ENCODE assay signal across 18 mouse cellular contexts in the genomic region with DNA sequence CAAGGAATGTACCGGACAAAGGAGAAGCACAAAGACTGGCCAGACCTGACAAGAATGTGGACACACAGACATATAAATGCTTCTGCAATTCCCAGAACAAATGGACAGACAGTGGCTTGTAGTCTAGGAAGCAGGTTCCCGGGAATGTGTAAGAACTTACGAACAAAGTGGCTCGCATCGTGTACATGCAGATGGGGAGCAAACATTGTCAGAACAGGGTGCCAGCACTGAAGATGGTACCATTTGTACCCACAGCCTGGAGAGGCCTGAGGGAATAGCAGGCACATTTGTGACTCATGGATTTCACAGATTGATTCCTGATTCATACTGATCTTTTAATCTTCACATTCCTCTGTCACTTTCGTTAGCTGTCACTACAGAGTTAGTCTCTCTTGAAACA.
DNase-seq lines count a peak whose midpoint lies in the region; ATAC-seq lines count a peak whose summit lies in the region.
"Had no signal": no experiment of that assay in that cellular context is flagged by ENCODE, and none has a peak within 500 bp of the region (broad histone marks: within the 10 kb centered on the region; RNA-seq: fewer than 3 reads in every experiment).

No protein-coding gene starts in this region.

- no peak overlapping the region for H3K9ac ChIP-seq in forebrain, embryonic 13.5 days
- H3K9ac ChIP-seq: embryonic facial prominence, embryonic 15.5 days; heart, embryonic 12.5 days; hindbrain, embryonic 14.5 days had no signal

- no peaks in the 10 kb centered on the region for H3K27me3 ChIP-seq in forebrain, embryonic 13.5 days
- H3K27me3 ChIP-seq: embryonic facial prominence, embryonic 15.5 days; heart, embryonic 12.5 days had no signal

- DNase-seq in Muller cell, postnatal 12 days (ENCODE audit: inconsistent ontology term), result peak; percentile 62
- DNase-seq in brain, adult 2 months (ENCODE audit: low read depth, low spot score), result peak; percentile 63
- DNase-seq in layer of hippocampus, adult 8-10 months (ENCODE audit: low spot score in 2 of 2), result peak; percentile 64 to 74
- DNase-seq in layer of hippocampus, postnatal 14 days (ENCODE audit: low spot score in 2 of 2), result peak; percentile 49 to 81
- no peak for DNase-seq in cerebellum, adult 8-10 months
- DNase-seq: adrenal gland, adult 8-10 months; cerebellum, adult 2 months; cerebellum, postnatal 14 days; embryo, embryonic 11 days; gastrocnemius, adult 2 months; gastrocnemius, postnatal 25 days had no signal

- H3K4me1 ChIP-seq in forebrain, embryonic 13.5 days, result no peaks in the 10 kb centered on the region
- H3K4me1 ChIP-seq: embryonic facial prominence, embryonic 15.5 days; heart, embryonic 12.5 days; hindbrain, embryonic 10.5 days had no signal

- H3K4me3 ChIP-seq in forebrain, embryonic 13.5 days, result no peak overlapping the region
- H3K4me3 ChIP-seq: embryonic facial prominence, embryonic 15.5 days; gastrocnemius, adult 2 months; heart, embryonic 12.5 days; hindbrain, embryonic 10.5 days had no signal

- WGBS in forebrain, embryonic 13.5 days, result 94% methylated on average over 6 of the region's 6 CpGs

- no peak overlapping the region for H3K27ac ChIP-seq in forebrain, embryonic 13.5 days
- H3K27ac ChIP-seq: embryonic facial prominence, embryonic 15.5 days; gastrocnemius, adult 2 months; hindbrain, embryonic 10.5 days; hindbrain, embryonic 14.5 days had no signal

- no peaks in the 10 kb centered on the region for H3K36me3 ChIP-seq in forebrain, embryonic 13.5 days (ENCODE audit: poor library complexity, severe bottlenecking)
- H3K36me3 ChIP-seq: embryonic facial prominence, embryonic 15.5 days; heart, embryonic 12.5 days; hindbrain, embryonic 10.5 days had no signal

- ATAC-seq in erythroblast, adult 5-6 weeks (replicated peaks; ENCODE audit: low FRiP score, poor library complexity, severe bottlenecking), result no peak
- no peak for ATAC-seq in forebrain, embryonic 13.5 days
- ATAC-seq: forebrain, embryonic 16.5 days had no signal

- H3K4me2 ChIP-seq in forebrain, embryonic 13.5 days, result no peak overlapping the region
- H3K4me2 ChIP-seq: embryonic facial prominence, embryonic 15.5 days; heart, embryonic 12.5 days; hindbrain, embryonic 14.5 days had no signal

- H3K9me3 ChIP-seq in forebrain, embryonic 13.5 days (replicated peaks), result no peaks in the 10 kb centered on the region
- H3K9me3 ChIP-seq: embryonic facial prominence, embryonic 15.5 days; heart, embryonic 12.5 days; hindbrain, embryonic 10.5 days had no signal
